Mouse (Mus musculus) embryo, embryonic 11 days (tissue): ENCODE results near the gene Bend5.
A peak's percentile ranks its signal among the peaks of the same experiment; 100 is the strongest.

Experiments
- DNase-seq: peaks from one replicate; pipeline ENCODE4 v3.0.0-alpha.2; 2015

Bend5 gene

GRCm38 (mm10) chr4:111442435-111443238 is 27.8 kb downstream of the Bend5 start:
- no peak for DNase-seq

- no peak for DNase-seq
These were observed 29.3 kb downstream of the Bend5 start for GRCm38 (mm10) chr4:111443906-111444615.

- peak; percentile 12 for DNase-seq
These were observed 29.9 kb downstream of the Bend5 start for GRCm38 (mm10) chr4:111444616-111445160.

- no peak for DNase-seq
These were observed 33.1 kb downstream of the Bend5 start for GRCm38 (mm10) chr4:111447918-111448317.

GRCm38 (mm10) chr4:111448586-111448985 is 33.8 kb downstream of the Bend5 start:
- no peak for DNase-seq

- no peak for DNase-seq
These were observed 34.8 kb downstream of the Bend5 start for GRCm38 (mm10) chr4:111449442-111450199.

- no peak for DNase-seq
These were observed 36.6 kb downstream of the Bend5 start for GRCm38 (mm10) chr4:111451283-111451918.

- no peak for DNase-seq
These were observed 37.4 kb downstream of the Bend5 start for GRCm38 (mm10) chr4:111452192-111452591.

- DNase-seq = no peak
These were observed 38.5 kb downstream of the Bend5 start for GRCm38 (mm10) chr4:111453275-111453674.

- DNase-seq = no peak
These were observed 40.8 kb downstream of the Bend5 start for GRCm38 (mm10) chr4:111455621-111456020.

GRCm38 (mm10) chr4:111457568-111457967 is 42.8 kb downstream of the Bend5 start:
- no peak for DNase-seq

- DNase-seq = no peak
These were observed 52.5 kb downstream of the Bend5 start for GRCm38 (mm10) chr4:111467293-111467773.

GRCm38 (mm10) chr4:111467796-111468195 is 53.0 kb downstream of the Bend5 start:
- no peak for DNase-seq

- DNase-seq = no peak
These were observed 55.0 kb downstream of the Bend5 start for GRCm38 (mm10) chr4:111469847-111470246.

- no peak for DNase-seq
These were observed 56.9 kb downstream of the Bend5 start for GRCm38 (mm10) chr4:111471726-111472125.

GRCm38 (mm10) chr4:111472511-111472910 is 57.7 kb downstream of the Bend5 start:
- DNase-seq = no peak

- no peak for DNase-seq
These were observed 58.2 kb downstream of the Bend5 start for GRCm38 (mm10) chr4:111473014-111473413.

- no peak for DNase-seq
These were observed 60.7 kb downstream of the Bend5 start for GRCm38 (mm10) chr4:111475374-111475971.

- no peak for DNase-seq
These were observed 62.7 kb downstream of the Bend5 start for GRCm38 (mm10) chr4:111477507-111477906.

- DNase-seq = no peak
These were observed 68.7 kb downstream of the Bend5 start for GRCm38 (mm10) chr4:111483499-111483898.

- peak; percentile 25 for DNase-seq
These were observed 70.4 kb downstream of the Bend5 start for GRCm38 (mm10) chr4:111485189-111485588.

GRCm38 (mm10) chr4:111486187-111486586 is 71.4 kb downstream of the Bend5 start:
- no peak for DNase-seq
